Mouse (Mus musculus) liver, embryonic 14.5 days (tissue): ENCODE data around the gene Tpm3. TPM values are rescaled to one million over a fixed set of nuclear protein-coding genes. Genes with fewer than 3 reads are reported as not detected.

Experiments
- ATAC-seq: fragments of 200-750 bp; cut with Nextera tagmentation; 2 replicates; pipeline ENCODE4 v1.8.0; 2017; ENCODE audit warnings: moderate number of reproducible peaks, mild to moderate bottlenecking, moderate library complexity; ENCODE audit not compliant: insufficient read depth
- DNase-seq, 3 experiments: peaks; one replicate each; pipeline ENCODE4 v3.0.0-alpha.2; 2012 to 2013; ENCODE audit warnings: low read depth in 3 of 3, low spot score in 3 of 3
- H3K27ac ChIP-seq: fragments of 300-500 bp; sonication (generic); 2 replicates; pipeline ENCODE4 v1.5.1; 2014; ENCODE audit warnings: moderate library complexity, mild to moderate bottlenecking, control low read depth, inconsistent platforms
- H3K27me3 ChIP-seq: fragments of 300-500 bp; sonication (generic); 2 replicates; pipeline ENCODE4 v1.6.1; 2014; ENCODE audit warnings: mild to moderate bottlenecking, low read length, moderate library complexity; ENCODE audit not compliant: control insufficient read depth, insufficient read depth
- H3K36me3 ChIP-seq: fragments of 300-500 bp; sonication (generic); replicated peaks from 2 replicates; pipeline ENCODE4 v1.6.1; 2014; ENCODE audit warnings: low read depth; ENCODE audit not compliant: control insufficient read depth, insufficient read depth
- H3K4me1 ChIP-seq, 2 experiments: fragments of 200-500 bp in 1 of 2; fragments of 300-500 bp in 1 of 2; sonication (generic) in 1 of 2; replicated peaks; 2 replicates each; pipeline ENCODE4 v1.6.1; 2012 to 2014; ENCODE audit warnings: antibody characterized with exemption in 1 of 2, inconsistent platforms in 1 of 2, low read length in 1 of 2; ENCODE audit not compliant: control insufficient read depth in 2 of 2, insufficient read depth in 2 of 2
- H3K4me2 ChIP-seq: fragments of 300-500 bp; sonication (generic); 2 replicates; pipeline ENCODE4 v1.6.1; 2014; ENCODE audit warnings: low read depth, mild to moderate bottlenecking, control low read depth, moderate library complexity
- H3K4me3 ChIP-seq, 2 experiments: fragments of 200-500 bp in 1 of 2; fragments of 300-500 bp in 1 of 2; sonication (generic) in 1 of 2; 2 replicates each; pipeline ENCODE4 v1.5.1; 2012 to 2014; ENCODE audit warnings: low read depth in 2 of 2, low read length in 2 of 2, mild to moderate bottlenecking in 2 of 2, control low read depth in 1 of 2, inconsistent platforms in 1 of 2, moderate library complexity in 1 of 2; ENCODE audit not compliant: insufficient read depth in 1 of 2
- H3K9ac ChIP-seq: fragments of 300-500 bp; sonication (generic); replicated peaks from 2 replicates; pipeline ENCODE4 v1.6.1; 2014; ENCODE audit warnings: mild to moderate bottlenecking, control low read depth, moderate library complexity
- H3K9me3 ChIP-seq: fragments of 300-500 bp; sonication (generic); 2 replicates; pipeline ENCODE4 v1.6.1; 2016; ENCODE audit warnings: low read length, mixed read lengths; ENCODE audit not compliant: control insufficient read depth
- CTCF ChIP-seq: IDR thresholded peaks from 2 replicates; pipeline ENCODE4 v1.5.1; 2016; ENCODE audit warnings: antibody characterized with exemption, low read depth, control low read depth
- EP300 ChIP-seq: IDR thresholded peaks from 2 replicates; pipeline ENCODE4 v1.6.1; 2016; ENCODE audit warnings: antibody characterized with exemption, low read depth
- WGBS: fragments of 180-500 bp; shearing (Covaris S2); extraction: QIAGEN DNeasy Blood & Tissue Kit; methylation state at CpG from one replicate; pipeline ENCODE4 v1.1.7; 2014; ENCODE audit not compliant: insufficient replicate concordance; 5-methylcytosine and 5-hydroxymethylcytosine counted together
- polyA plus RNA-seq, 2 experiments: library from polyadenylated mRNA; depleted of rRNA in 1 of 2; stranded (reverse) in 1 of 2; unstranded in 1 of 2; fragments of >200 nt; fragmentation: Nextera tagmentation in 1 of 2; extraction: Ambion mirVana in 1 of 2; gene quantifications; 2 replicates each; pipeline versions ENCODE4 v1.2.1 to v1.2.3; 2012 to 2014

Tpm3 gene
- polyA plus RNA-seq, 2 experiments, result 86.2 to 153 TPM

DNA sequence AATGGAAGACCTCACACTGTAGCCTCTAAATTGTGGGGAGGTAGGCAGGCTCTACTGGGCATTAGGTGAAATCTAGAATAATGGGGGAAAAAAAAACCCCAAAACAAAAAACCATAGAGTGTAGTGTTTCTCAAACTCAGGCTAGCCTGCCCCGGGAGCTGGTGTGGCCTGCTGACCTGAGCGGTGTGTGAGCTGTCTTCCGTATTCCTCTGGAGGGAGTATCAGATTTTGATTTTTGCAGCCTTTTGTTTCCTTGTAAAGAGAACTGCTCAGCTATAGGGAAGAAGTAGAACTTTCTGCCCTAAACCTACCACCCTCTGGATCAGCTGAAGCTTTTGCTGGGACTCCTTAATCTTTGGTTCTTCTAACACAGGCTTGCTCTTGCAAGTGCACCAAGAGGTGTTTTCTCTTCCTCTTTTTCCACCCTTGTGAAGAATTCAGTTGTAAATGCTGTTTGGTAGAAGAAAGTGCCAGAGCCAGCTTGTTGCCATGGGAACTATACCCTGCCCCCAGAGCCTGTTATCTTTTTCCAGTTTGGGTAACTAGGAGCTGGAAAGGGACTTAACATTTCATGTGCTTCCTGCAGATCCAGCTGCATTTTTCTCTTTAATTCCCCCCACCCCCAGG lies 11.4 kb downstream of the Tpm3 start:
- Histone ChIP-seq H3K4me1 (peaks cover 26 to 50% of the 10 kb centered on the region in 2 experiments), H3K36me3 (peaks cover 19% of the 10 kb centered on the region), H3K4me2 (peak overlapping the region; percentile 68), H3K4me3 (no peak overlapping the region), H3K27ac (peak overlapping the region; percentile 12; the same call in 1 of the 2 replicates), H3K9ac (no peak overlapping the region), H3K9me3 (no peaks in the 10 kb centered on the region), H3K27me3 (no peaks in the 10 kb centered on the region)
- no peak for DNase-seq
- TF ChIP-seq EP300, result no peak
- TF ChIP-seq CTCF, result no peak
- ATAC-seq, result no peak
- 51% methylated on average over 3 of the region's 3 CpGs for WGBS

- no peaks in the 10 kb centered on the region for H3K9me3 ChIP-seq
- TF ChIP-seq EP300 (no peak), CTCF (no peak)
- no peak for DNase-seq
- H3K4me2 ChIP-seq, result peak overlapping the region; percentile 11; the same call in 1 of the 2 replicates
- peaks cover 28% of the 10 kb centered on the region for H3K36me3 ChIP-seq
- H3K9ac ChIP-seq, result no peak overlapping the region
- no peaks in the 10 kb centered on the region for H3K27me3 ChIP-seq
- no peak for ATAC-seq
- no peak overlapping the region for H3K4me3 ChIP-seq
- H3K4me1 ChIP-seq, result peaks cover 23 to 47% of the 10 kb centered on the region in 2 experiments
- 65% methylated on average over 4 of the region's 4 CpGs for WGBS
- H3K27ac ChIP-seq, result no peak overlapping the region
These were observed 12.3 kb downstream of the Tpm3 start for GRCm38 (mm10) chr3:90084790-90085189.

DNA sequence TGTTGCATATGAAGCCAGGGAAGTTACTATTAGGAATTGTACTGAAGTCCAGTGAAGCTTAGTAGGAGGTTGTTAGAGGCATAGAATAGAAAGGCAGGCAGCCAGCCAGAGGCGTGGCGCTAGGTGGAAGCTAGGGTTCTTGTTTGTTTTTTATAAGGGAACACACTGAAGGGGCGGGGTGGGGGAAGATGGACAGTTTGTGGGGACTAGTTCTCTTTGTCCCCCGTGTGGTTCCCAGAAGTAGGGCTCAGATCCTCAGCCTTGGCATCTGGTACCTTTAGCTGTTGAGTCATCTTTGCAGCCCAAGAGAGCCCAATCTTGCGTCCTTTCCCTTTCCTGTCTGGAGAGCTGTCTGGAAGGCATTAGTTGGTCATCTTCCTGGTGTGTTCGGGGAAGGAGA lies 12.8 kb downstream of the Tpm3 start:
- 51% methylated on average over 6 of the region's 6 CpGs for WGBS
- Histone ChIP-seq H3K4me1 (peaks cover 23 to 47% of the 10 kb centered on the region in 2 experiments), H3K27me3 (no peaks in the 10 kb centered on the region), H3K4me2 (no peak overlapping the region), H3K9me3 (no peaks in the 10 kb centered on the region), H3K4me3 (no peak overlapping the region), H3K36me3 (peaks cover 31% of the 10 kb centered on the region), H3K9ac (no peak overlapping the region), H3K27ac (no peak overlapping the region)
- DNase-seq (no peak), ATAC-seq (no peak)
- TF ChIP-seq EP300 (no peak), CTCF (no peak)

GRCm38 (mm10) chr3:90086068-90086467 lies 13.6 kb downstream of the Tpm3 start:
- Histone ChIP-seq H3K4me3 (no peak overlapping the region), H3K27ac (no peak overlapping the region), H3K36me3 (peaks cover 35% of the 10 kb centered on the region), H3K4me2 (no peak overlapping the region), H3K9ac (no peak overlapping the region), H3K4me1 (peaks cover 21 to 47% of the 10 kb centered on the region in 2 experiments), H3K27me3 (no peaks in the 10 kb centered on the region), H3K9me3 (no peaks in the 10 kb centered on the region)
- ATAC-seq (no peak), DNase-seq (no peak)
- 28% methylated on average over 5 of the region's 5 CpGs for WGBS
- TF ChIP-seq EP300, result no peak
- no peak for TF ChIP-seq CTCF

- ATAC-seq, result no peak
These were observed 16.2 kb downstream of the Tpm3 start for GRCm38 (mm10) chr3:90088617-90089016.

More at GRCm38 (mm10) chr3:90088617-90089016, 16.2 kb downstream of the Tpm3 start:
- H3K27me3 ChIP-seq, result no peaks in the 10 kb centered on the region
- H3K36me3 ChIP-seq, result peaks cover 54% of the 10 kb centered on the region
- H3K4me2 ChIP-seq, result no peak overlapping the region
- no peak overlapping the region for H3K4me3 ChIP-seq
- no peaks in the 10 kb centered on the region for H3K9me3 ChIP-seq
- H3K9ac ChIP-seq, result no peak overlapping the region
- peaks cover 7 to 24% of the 10 kb centered on the region in 2 experiments for H3K4me1 ChIP-seq
- no peak overlapping the region for H3K27ac ChIP-seq
- DNase-seq, result no peak
- 78% methylated on average over 2 of the region's 2 CpGs for WGBS
- TF ChIP-seq CTCF (no peak), EP300 (no peak)
